Mouse (Mus musculus): ENCODE measurements around the gene Hoxc9.
A peak's percentile ranks its signal among the peaks of the same experiment; 100 is the strongest.

GRCm38 (mm10) chr15:102987124-102987833, 11.0 kb downstream of the Hoxc9 start:
- TF ChIP-seq CTCF (IDR thresholded peaks at IDR 0.05; ENCODE audit: low read depth): peak; percentile 87
- no peak for TF ChIP-seq EP300 (IDR thresholded peaks at IDR 0.05; ENCODE audit: low read depth)
